Comparison of ENCODE assay signal across 10 mouse cellular contexts in genomic region chr19:12798404-12798803, GRCm38 (mm10). TPM values are rescaled to one million over a fixed set of nuclear protein-coding genes. Genes with fewer than 3 reads are reported as not detected.
A peak's percentile ranks its signal among the peaks of the same experiment; 100 is the strongest.
DNase-seq lines count a peak whose midpoint lies in the region; ATAC-seq and TF ChIP-seq lines count a peak whose summit lies in the region.
"Had no signal": no experiment of that assay in that cellular context is flagged by ENCODE, and none has a peak within 500 bp of the region (broad histone marks: within the 10 kb centered on the region; RNA-seq: fewer than 3 reads in every experiment).

No protein-coding gene starts in this region.

- peaks cover 14% of the 10 kb centered on the region for H3K4me1 ChIP-seq in liver, embryonic 15.5 days (replicated peaks)
- H3K4me1 ChIP-seq in liver, embryonic 11.5 days (replicated peaks; ENCODE audit: control insufficient read depth, insufficient read depth, low read length): no peaks in the 10 kb centered on the region
- peaks cover 7% of the 10 kb centered on the region for H3K4me1 ChIP-seq in bone marrow macrophage, adult 2 months (ENCODE audit: control insufficient read depth, insufficient read depth, low read length)
- H3K4me1 ChIP-seq: embryonic facial prominence, embryonic 15.5 days had no signal

- H3K4me2 ChIP-seq in liver, embryonic 15.5 days: peak overlapping the region; percentile 11; the same call in 1 of the 2 replicates
- H3K4me2 ChIP-seq in liver, embryonic 11.5 days: no peak overlapping the region
- H3K4me2 ChIP-seq: embryonic facial prominence, embryonic 15.5 days had no signal

- no peaks in the 10 kb centered on the region for H3K27me3 ChIP-seq in liver, embryonic 15.5 days
- H3K27me3 ChIP-seq in liver, embryonic 11.5 days (replicated peaks; ENCODE audit: control insufficient read depth, insufficient read depth, low read length): no peaks in the 10 kb centered on the region
- H3K27me3 ChIP-seq: embryonic facial prominence, embryonic 15.5 days had no signal

- H3K9me3 ChIP-seq in liver, embryonic 15.5 days (replicated peaks): no peaks in the 10 kb centered on the region
- no peaks in the 10 kb centered on the region for H3K9me3 ChIP-seq in liver, embryonic 11.5 days (ENCODE audit: control insufficient read depth, low read length)
- H3K9me3 ChIP-seq: embryonic facial prominence, embryonic 15.5 days had no signal

- no peak overlapping the region for H3K9ac ChIP-seq in liver, embryonic 15.5 days
- no peak overlapping the region for H3K9ac ChIP-seq in liver, embryonic 11.5 days (ENCODE audit: low read depth, low read length)
- H3K9ac ChIP-seq: embryonic facial prominence, embryonic 15.5 days had no signal

- no peak for DNase-seq in liver, embryonic 11.5 days (ENCODE audit: low spot score)
- peak; percentile 66 for DNase-seq in naive thymus-derived CD4-positive, alpha-beta T cell, adult 2 months (ENCODE audit: low read depth)
- peak; percentile 37 to 52 for DNase-seq in thymus, postnatal 36 days
- no peak for DNase-seq in left cerebral cortex, adult 11 months (ENCODE audit: low spot score)
- DNase-seq in right cerebral cortex, postnatal 36 days (ENCODE audit: low spot score in 2 of 2): no peak
- DNase-seq: kidney, adult 8-10 months had no signal

- no peak for TF ChIP-seq CTCF in bone marrow macrophage, adult 2 months (IDR thresholded peaks at IDR 0.05; ENCODE audit: low read depth, low read length)

- ATAC-seq in liver, embryonic 15.5 days (ENCODE audit: insufficient read depth): no peak
- ATAC-seq in liver, embryonic 11.5 days (replicated peaks; ENCODE audit: low FRiP score): no peak

- 0 out of 2 replicates have a peak overlapping the region, but pooled peaks have one; percentile 11 for H3K4me3 ChIP-seq in liver, embryonic 15.5 days (replicated peaks)
- H3K4me3 ChIP-seq in liver, embryonic 11.5 days (ENCODE audit: low read depth, low read length): no peak overlapping the region
- H3K4me3 ChIP-seq in bone marrow macrophage, adult 2 months (ENCODE audit: insufficient read depth, low read length): peak overlapping the region; percentile 93
- H3K4me3 ChIP-seq: embryonic facial prominence, embryonic 15.5 days had no signal

- H3K36me3 ChIP-seq in liver, embryonic 15.5 days (replicated peaks): no peaks in the 10 kb centered on the region
- no peaks in the 10 kb centered on the region for H3K36me3 ChIP-seq in liver, embryonic 11.5 days (ENCODE audit: control insufficient read depth, insufficient read depth, low read length)
- H3K36me3 ChIP-seq: embryonic facial prominence, embryonic 15.5 days had no signal

- no peak for TF ChIP-seq POLR2A in bone marrow macrophage, adult 2 months (IDR thresholded peaks at IDR 0.05; ENCODE audit: borderline replicate concordance, low read depth, low read length)

- 31% methylated on average over 4 of the region's 4 CpGs for WGBS in liver, embryonic 15.5 days (ENCODE audit: insufficient replicate concordance)
- WGBS in liver, embryonic 11.5 days: 67% methylated on average over 4 of the region's 4 CpGs

- 0 out of 2 replicates have a peak overlapping the region, but pooled peaks have one; percentile 38 for H3K27ac ChIP-seq in liver, embryonic 15.5 days (replicated peaks)
- H3K27ac ChIP-seq in liver, embryonic 11.5 days (ENCODE audit: low read depth, low read length): no peak overlapping the region
- peak overlapping the region; percentile 98 for H3K27ac ChIP-seq in bone marrow macrophage, adult 2 months (ENCODE audit: insufficient read depth, low read depth, low read length)
- H3K27ac ChIP-seq: embryonic facial prominence, embryonic 15.5 days had no signal

RNA-seq across cellular contexts. Expression of gene Lpxn, which starts 2.4 kb away (rescaled TPM):
- polyA plus RNA-seq in liver, embryonic 15.5 days (2015; fragmentation: Nextera tagmentation; extraction: Ambion mirVana): 2.1 and 2.4 TPM in 2 replicates
- polyA plus RNA-seq in liver, embryonic 11.5 days (2014; fragmentation: Nextera tagmentation; extraction: Ambion mirVana): 1.5 and 2.1 TPM in 2 replicates
- 150 TPM in 2 replicates for polyA plus RNA-seq in bone marrow macrophage, adult 2 months (2012; ENCODE audit: insufficient read depth, insufficient read length, missing spikeins)

RNA-seq across cellular contexts. Expression of gene Zfp91, which starts 2.5 kb away (rescaled TPM):
- 7.2 and 7.3 TPM in 2 replicates for polyA plus RNA-seq in liver, embryonic 15.5 days (2015; fragmentation: Nextera tagmentation; extraction: Ambion mirVana)
- polyA plus RNA-seq in liver, embryonic 11.5 days (2014; fragmentation: Nextera tagmentation; extraction: Ambion mirVana): 7.0 and 7.4 TPM in 2 replicates
- polyA plus RNA-seq in bone marrow macrophage, adult 2 months (2012; ENCODE audit: insufficient read depth, insufficient read length, missing spikeins): 66.9 and 74.5 TPM in 2 replicates

RNA-seq across cellular contexts. Expression of gene Cntf, which starts 33.0 kb away (rescaled TPM):
- 0.43 and 0.53 TPM in 2 replicates for polyA plus RNA-seq in liver, embryonic 15.5 days (2015; fragmentation: Nextera tagmentation; extraction: Ambion mirVana)
- 0.27 and 0.78 TPM in 2 replicates for polyA plus RNA-seq in liver, embryonic 11.5 days (2014; fragmentation: Nextera tagmentation; extraction: Ambion mirVana)
- 1.3 and 2.0 TPM in 2 replicates for polyA plus RNA-seq in bone marrow macrophage, adult 2 months (2012; ENCODE audit: insufficient read depth, insufficient read length, missing spikeins)

RNA-seq across cellular contexts. Expression of gene Gm5244, which starts 48.1 kb away (rescaled TPM):
- not detected in 2 replicates for polyA plus RNA-seq in liver, embryonic 15.5 days (2015; fragmentation: Nextera tagmentation; extraction: Ambion mirVana)
- polyA plus RNA-seq in liver, embryonic 11.5 days (2014; fragmentation: Nextera tagmentation; extraction: Ambion mirVana): not detected in 2 replicates
- polyA plus RNA-seq in bone marrow macrophage, adult 2 months (2012; ENCODE audit: insufficient read depth, insufficient read length, missing spikeins): not detected in 2 replicates
- polyA plus RNA-seq: embryonic facial prominence, embryonic 15.5 days; heart, embryonic 14.5 days had no signal

RNA-seq across cellular contexts. Expression of gene Olfr1444, which starts 58.7 kb away (rescaled TPM):
- polyA plus RNA-seq in liver, embryonic 15.5 days (2015; fragmentation: Nextera tagmentation; extraction: Ambion mirVana): not detected in 2 replicates
- polyA plus RNA-seq in liver, embryonic 11.5 days (2014; fragmentation: Nextera tagmentation; extraction: Ambion mirVana): not detected in 2 replicates
- 0.72 TPM in 1 of 2 replicates, not detected in the other for polyA plus RNA-seq in bone marrow macrophage, adult 2 months (2012; ENCODE audit: insufficient read depth, insufficient read length, missing spikeins)
- polyA plus RNA-seq: embryonic facial prominence, embryonic 15.5 days; heart, embryonic 14.5 days had no signal

Comparison
In these comparisons a context has a peak if more than half of its experiments do, and no peak if none do; other contexts are left out.
1. DNase-seq: peak in naive thymus-derived CD4-positive, alpha-beta T cell, adult 2 months (single experiment) and thymus, postnatal 36 days (2 of 2); none in liver, embryonic 11.5 days (single experiment), left cerebral cortex, adult 11 months (single experiment) and right cerebral cortex, postnatal 36 days (0 of 2).
2. RNA of gene Lpxn, which starts 2.4 kb away (polyA plus RNA-seq): 150 TPM in bone marrow macrophage, adult 2 months; 2.1 to 2.4 TPM in liver, embryonic 15.5 days and 1.5 to 2.1 TPM in liver, embryonic 11.5 days; every median in the first group is over 10 times any median in the second.